ENCODE assay signal across 14 mouse cellular contexts in genomic region chr13:28722074-28722473, GRCm38 (mm10).
A peak's percentile ranks its signal among the peaks of the same experiment; 100 is the strongest.
DNase-seq lines count a peak whose midpoint lies in the region; ATAC-seq and TF ChIP-seq lines count a peak whose summit lies in the region.
"Had no signal": no experiment of that assay in that cellular context is flagged by ENCODE, and none has a peak within 500 bp of the region (broad histone marks: within the 10 kb centered on the region; RNA-seq: fewer than 3 reads in every experiment).

No protein-coding gene starts in this region.

- peak overlapping the region; percentile 38 for H3K4me2 ChIP-seq in forebrain, embryonic 14.5 days (ENCODE audit: low read length)
- peak overlapping the region; percentile 32 for H3K4me2 ChIP-seq in hindbrain, embryonic 15.5 days
- H3K4me2 ChIP-seq in midbrain, embryonic 16.5 days (ENCODE audit: low read length), result peak overlapping the region; percentile 26; the same call in 1 of the 2 replicates
- H3K4me2 ChIP-seq in liver, postnatal 0 days (ENCODE audit: low read depth, low read length), result no peak overlapping the region
- H3K4me2 ChIP-seq: heart, embryonic 13.5 days had no signal

- H3K4me1 ChIP-seq in embryonic facial prominence, embryonic 10.5 days, result peaks cover 58% of the 10 kb centered on the region
- H3K4me1 ChIP-seq in forebrain, embryonic 14.5 days (ENCODE audit: control insufficient read depth, insufficient read depth, low read length), result peaks cover 55% of the 10 kb centered on the region
- peaks cover 49% of the 10 kb centered on the region for H3K4me1 ChIP-seq in hindbrain, embryonic 15.5 days (replicated peaks)
- peaks cover 42% of the 10 kb centered on the region for H3K4me1 ChIP-seq in midbrain, embryonic 16.5 days (ENCODE audit: control insufficient read depth, insufficient read depth, low read length)
- H3K4me1 ChIP-seq in liver, postnatal 0 days (ENCODE audit: insufficient read depth), result no peaks in the 10 kb centered on the region

- no peaks in the 10 kb centered on the region for H3K27me3 ChIP-seq in embryonic facial prominence, embryonic 10.5 days (replicated peaks; ENCODE audit: low read depth, poor library complexity, severe bottlenecking)
- no peaks in the 10 kb centered on the region for H3K27me3 ChIP-seq in forebrain, embryonic 14.5 days (replicated peaks; ENCODE audit: control insufficient read depth, insufficient read depth, low read length)
- no peaks in the 10 kb centered on the region for H3K27me3 ChIP-seq in hindbrain, embryonic 15.5 days
- no peaks in the 10 kb centered on the region for H3K27me3 ChIP-seq in midbrain, embryonic 16.5 days (ENCODE audit: control insufficient read depth, insufficient read depth, low read depth, low read length)
- H3K27me3 ChIP-seq in liver, postnatal 0 days (ENCODE audit: insufficient read depth, low read length), result no peaks in the 10 kb centered on the region
- H3K27me3 ChIP-seq: heart, embryonic 13.5 days; Patski had no signal

- H3K9ac ChIP-seq in forebrain, embryonic 14.5 days (ENCODE audit: low read length), result peak overlapping the region; percentile 40
- no peak overlapping the region for H3K9ac ChIP-seq in hindbrain, embryonic 15.5 days
- no peak overlapping the region for H3K9ac ChIP-seq in midbrain, embryonic 16.5 days (ENCODE audit: low read depth, low read length)
- no peak overlapping the region for H3K9ac ChIP-seq in liver, postnatal 0 days (replicated peaks)
- H3K9ac ChIP-seq: heart, embryonic 13.5 days; liver, embryonic 14.5 days had no signal

- no peak for ATAC-seq in forebrain, embryonic 14.5 days
- ATAC-seq in hindbrain, embryonic 15.5 days (ENCODE audit: low FRiP score, low read depth), result no peak
- ATAC-seq in midbrain, embryonic 16.5 days, result 0 out of 2 replicates have a peak, but pooled peaks have one; percentile 11
- ATAC-seq in liver, postnatal 0 days, result no peak
- ATAC-seq: Patski had no signal

- TF ChIP-seq EP300 in liver, postnatal 0 days (IDR thresholded peaks at IDR 0.05; ENCODE audit: low read depth), result no peak

- no peaks in the 10 kb centered on the region for H3K36me3 ChIP-seq in embryonic facial prominence, embryonic 10.5 days (replicated peaks)
- H3K36me3 ChIP-seq in forebrain, embryonic 14.5 days (ENCODE audit: control insufficient read depth, insufficient read depth, low read length), result no peaks in the 10 kb centered on the region
- no peaks in the 10 kb centered on the region for H3K36me3 ChIP-seq in hindbrain, embryonic 15.5 days
- no peaks in the 10 kb centered on the region for H3K36me3 ChIP-seq in midbrain, embryonic 16.5 days (ENCODE audit: control insufficient read depth, insufficient read depth, low read length)
- no peaks in the 10 kb centered on the region for H3K36me3 ChIP-seq in liver, postnatal 0 days (replicated peaks; ENCODE audit: insufficient read depth, low read length)
- H3K36me3 ChIP-seq: heart, embryonic 13.5 days had no signal

- DNase-seq in embryonic facial prominence, embryonic 10.5 days (ENCODE audit: low spot score), result no peak
- no peak for DNase-seq in forebrain, embryonic 14.5 days (ENCODE audit: low spot score)
- DNase-seq in testis, postnatal 10 days (ENCODE audit: low spot score), result no peak
- DNase-seq in left cerebral cortex, adult 8-10 months (ENCODE audit: low spot score in 2 of 2), result no peak
- no peak for DNase-seq in layer of hippocampus, postnatal 36 days
- no peak for DNase-seq in liver, postnatal 0 days
- DNase-seq: B cell, adult 2 months; cerebellum, adult 11-12 months; kidney, adult 8-10 months had no signal

- H3K27ac ChIP-seq in embryonic facial prominence, embryonic 10.5 days (replicated peaks), result peak overlapping the region; percentile 32; the same call in 1 of the 2 replicates
- peak overlapping the region; percentile 61; the same call in 1 of the 2 replicates for H3K27ac ChIP-seq in forebrain, embryonic 14.5 days (ENCODE audit: low read depth, low read length)
- H3K27ac ChIP-seq in hindbrain, embryonic 15.5 days (replicated peaks), result peak overlapping the region; percentile 70
- H3K27ac ChIP-seq in midbrain, embryonic 16.5 days (ENCODE audit: low read length), result peak overlapping the region; percentile 74
- no peak overlapping the region for H3K27ac ChIP-seq in liver, postnatal 0 days (ENCODE audit: low read depth)
- H3K27ac ChIP-seq: heart, embryonic 13.5 days; liver, embryonic 14.5 days had no signal

- whole genome bisulfite sequencing in embryonic facial prominence, embryonic 10.5 days, result 67% methylated on average over 2 of the region's 2 CpGs
- 5% methylated on average over 2 of the region's 2 CpGs for WGBS in forebrain, embryonic 14.5 days
- WGBS in hindbrain, embryonic 15.5 days, result 29% methylated on average over 2 of the region's 2 CpGs
- WGBS in midbrain, embryonic 16.5 days, result 17% methylated on average over 2 of the region's 2 CpGs
- WGBS in liver, postnatal 0 days (ENCODE audit: insufficient replicate concordance), result 72% methylated on average over 2 of the region's 2 CpGs

- no peaks in the 10 kb centered on the region for H3K9me3 ChIP-seq in embryonic facial prominence, embryonic 10.5 days
- H3K9me3 ChIP-seq in forebrain, embryonic 14.5 days (replicated peaks; ENCODE audit: control insufficient read depth, low read length), result no peaks in the 10 kb centered on the region
- no peaks in the 10 kb centered on the region for H3K9me3 ChIP-seq in hindbrain, embryonic 15.5 days
- H3K9me3 ChIP-seq in midbrain, embryonic 16.5 days (replicated peaks; ENCODE audit: control insufficient read depth, low read length, poor library complexity, severe bottlenecking), result no peaks in the 10 kb centered on the region
- no peaks in the 10 kb centered on the region for H3K9me3 ChIP-seq in liver, postnatal 0 days (ENCODE audit: low read length)
- H3K9me3 ChIP-seq: heart, embryonic 13.5 days had no signal

- H3K4me3 ChIP-seq in embryonic facial prominence, embryonic 10.5 days, result no peak overlapping the region
- H3K4me3 ChIP-seq in forebrain, embryonic 14.5 days (ENCODE audit: low read depth, low read length), result no peak overlapping the region
- H3K4me3 ChIP-seq in hindbrain, embryonic 15.5 days, result no peak overlapping the region
- H3K4me3 ChIP-seq in midbrain, embryonic 16.5 days (ENCODE audit: low read depth, low read length), result no peak overlapping the region
- H3K4me3 ChIP-seq in liver, postnatal 0 days (ENCODE audit: low read depth, low read length), result no peak overlapping the region
- H3K4me3 ChIP-seq: heart, embryonic 13.5 days had no signal

- no peak for TF ChIP-seq CTCF in liver, postnatal 0 days (IDR thresholded peaks at IDR 0.05; ENCODE audit: low read depth)
